Mouse (Mus musculus): ENCODE measurements around the gene Tprg. TPM values are rescaled to one million over a fixed set of nuclear protein-coding genes. Genes with fewer than 3 reads are reported as not detected.

Tprg gene
- polyA plus RNA-seq, 1 experiment = not detected

DNA sequence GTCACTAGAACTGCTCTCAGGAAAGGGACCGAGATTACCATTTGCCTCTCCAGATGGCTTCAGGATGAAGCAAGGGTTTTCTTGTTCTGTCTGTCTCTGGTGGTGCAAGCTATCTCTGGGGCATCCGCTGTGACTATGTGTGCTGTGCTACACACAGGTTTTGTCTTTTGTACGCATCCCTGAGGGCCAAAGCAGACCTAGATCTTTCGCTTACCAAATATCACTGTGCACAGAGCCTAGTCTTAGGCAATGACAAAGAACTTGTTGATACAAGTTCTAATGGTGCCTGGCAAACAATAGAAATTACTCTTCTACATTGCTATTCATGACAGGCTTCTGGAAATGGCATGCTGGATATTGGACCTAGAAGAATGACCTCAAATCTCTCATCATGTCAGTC, 16.0 kb downstream of the Tprg start:
- no peak for TF ChIP-seq POLR2A (IDR thresholded peaks at IDR 0.05; ENCODE audit: insufficient read depth, low read depth, low read length)
- TF ChIP-seq CTCF (IDR thresholded peaks at IDR 0.05; ENCODE audit: insufficient read depth, low read depth, low read length) = no peak
- Histone ChIP-seq H3K4me1 (ENCODE audit: control insufficient read depth, insufficient read depth, low read length) (no peaks in the 10 kb centered on the region), H3K4me3 (ENCODE audit: insufficient read depth, low read depth, low read length) (no peak overlapping the region), H3K27ac (ENCODE audit: insufficient read depth, low read depth, low read length) (no peak overlapping the region)
- WGBS = 96% methylated on average over 4 of the region's 4 CpGs

DNA sequence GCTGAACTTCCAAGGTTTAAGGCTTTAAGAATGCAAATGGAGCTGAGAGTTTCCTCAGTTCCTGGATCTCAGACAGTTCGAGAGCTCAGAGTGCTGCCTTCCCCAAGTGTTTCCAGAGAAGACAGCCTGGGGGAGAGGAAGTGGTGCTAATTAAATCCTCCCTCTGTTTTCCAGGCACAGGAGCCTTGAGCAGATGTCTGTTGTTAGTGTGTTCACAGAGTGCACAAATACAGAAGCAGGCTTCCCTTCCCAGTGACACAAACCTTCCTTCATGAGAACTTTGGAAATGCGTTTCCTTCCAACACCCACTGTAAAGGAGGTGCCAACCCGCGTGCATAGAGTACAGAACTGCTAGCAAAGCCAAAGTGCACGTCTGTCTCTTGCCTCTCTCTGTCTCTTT, 27.4 kb downstream of the Tprg start:
- Histone ChIP-seq H3K4me1 (ENCODE audit: control insufficient read depth, insufficient read depth, low read length) (peaks cover 6% of the 10 kb centered on the region), H3K27ac (ENCODE audit: insufficient read depth, low read depth, low read length) (peak overlapping the region; percentile 45; the same call in 1 of the 2 replicates), H3K4me3 (ENCODE audit: insufficient read depth, low read depth, low read length) (no peak overlapping the region)
- TF ChIP-seq POLR2A (IDR thresholded peaks at IDR 0.05; ENCODE audit: insufficient read depth, low read depth, low read length) (no peak), CTCF (IDR thresholded peaks at IDR 0.05; ENCODE audit: insufficient read depth, low read depth, low read length) (no peak)
- WGBS = 28% methylated on average over 5 of the region's 5 CpGs

DNA sequence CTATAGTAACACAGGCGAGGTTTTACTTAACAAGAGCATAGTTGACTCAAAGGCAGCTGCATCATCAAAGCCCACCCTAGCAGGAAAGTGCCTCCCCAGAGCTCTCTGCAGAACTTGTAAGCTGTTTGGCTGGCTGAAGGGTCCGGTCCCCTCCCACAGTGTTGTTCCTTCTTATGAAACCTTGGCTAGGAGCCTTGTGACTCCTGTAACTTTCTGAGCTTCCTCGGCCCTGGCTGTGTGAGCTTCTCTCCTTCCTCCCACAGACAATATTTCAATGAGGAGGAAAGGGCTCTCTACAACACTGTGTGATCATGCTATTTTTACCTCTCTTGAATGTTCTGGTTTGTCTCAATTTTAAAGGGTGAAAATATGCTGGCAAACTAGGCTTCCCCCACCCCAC, 28.5 kb downstream of the Tprg start:
- no peak overlapping the region for H3K4me3 ChIP-seq (ENCODE audit: insufficient read depth, low read depth, low read length)
- H3K4me1 ChIP-seq (ENCODE audit: control insufficient read depth, insufficient read depth, low read length) = peaks cover 6% of the 10 kb centered on the region
- no peak overlapping the region; the same call in 1 of the 2 replicates for H3K27ac ChIP-seq (ENCODE audit: insufficient read depth, low read depth, low read length)
- WGBS = 32% methylated on average over 3 of the region's 3 CpGs
- TF ChIP-seq CTCF (IDR thresholded peaks at IDR 0.05; ENCODE audit: insufficient read depth, low read depth, low read length) (no peak), POLR2A (IDR thresholded peaks at IDR 0.05; ENCODE audit: insufficient read depth, low read depth, low read length) (no peak)

DNA sequence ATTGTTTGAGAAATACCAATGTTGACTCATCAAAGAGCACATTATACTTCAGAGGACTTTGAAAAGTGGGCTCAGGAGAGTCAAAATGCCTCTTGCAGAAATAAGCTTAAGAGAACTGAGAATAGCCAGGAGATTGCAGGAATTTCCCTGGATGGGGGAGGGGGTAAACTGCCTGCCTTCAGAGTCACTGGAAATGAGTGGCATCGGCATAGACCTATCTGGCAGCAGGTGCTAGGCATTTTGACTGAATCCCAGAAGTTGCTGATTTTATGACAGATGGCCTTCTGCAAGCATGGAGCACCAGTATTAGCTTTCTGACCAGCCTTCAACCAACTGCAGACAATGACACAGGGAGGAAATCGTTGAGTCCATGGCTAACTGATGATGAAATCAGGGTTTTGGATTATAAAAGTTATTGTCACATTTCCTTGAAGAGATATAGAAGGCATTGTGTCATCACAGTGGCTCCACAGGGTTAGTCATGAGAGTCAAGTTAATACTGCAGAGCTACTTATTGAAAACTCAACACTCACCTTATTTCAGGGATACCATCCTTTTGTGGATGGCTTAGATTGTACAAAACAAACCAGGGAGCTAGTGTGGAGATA, 39.1 kb downstream of the Tprg start:
- no peak for TF ChIP-seq CTCF (IDR thresholded peaks at IDR 0.05; ENCODE audit: insufficient read depth, low read depth, low read length)
- Histone ChIP-seq H3K4me3 (ENCODE audit: insufficient read depth, low read depth, low read length) (no peak overlapping the region), H3K4me1 (ENCODE audit: control insufficient read depth, insufficient read depth, low read length) (no peaks in the 10 kb centered on the region), H3K27ac (ENCODE audit: insufficient read depth, low read depth, low read length) (no peak overlapping the region)
- WGBS = 92% methylated on average over 2 of the region's 2 CpGs

DNA sequence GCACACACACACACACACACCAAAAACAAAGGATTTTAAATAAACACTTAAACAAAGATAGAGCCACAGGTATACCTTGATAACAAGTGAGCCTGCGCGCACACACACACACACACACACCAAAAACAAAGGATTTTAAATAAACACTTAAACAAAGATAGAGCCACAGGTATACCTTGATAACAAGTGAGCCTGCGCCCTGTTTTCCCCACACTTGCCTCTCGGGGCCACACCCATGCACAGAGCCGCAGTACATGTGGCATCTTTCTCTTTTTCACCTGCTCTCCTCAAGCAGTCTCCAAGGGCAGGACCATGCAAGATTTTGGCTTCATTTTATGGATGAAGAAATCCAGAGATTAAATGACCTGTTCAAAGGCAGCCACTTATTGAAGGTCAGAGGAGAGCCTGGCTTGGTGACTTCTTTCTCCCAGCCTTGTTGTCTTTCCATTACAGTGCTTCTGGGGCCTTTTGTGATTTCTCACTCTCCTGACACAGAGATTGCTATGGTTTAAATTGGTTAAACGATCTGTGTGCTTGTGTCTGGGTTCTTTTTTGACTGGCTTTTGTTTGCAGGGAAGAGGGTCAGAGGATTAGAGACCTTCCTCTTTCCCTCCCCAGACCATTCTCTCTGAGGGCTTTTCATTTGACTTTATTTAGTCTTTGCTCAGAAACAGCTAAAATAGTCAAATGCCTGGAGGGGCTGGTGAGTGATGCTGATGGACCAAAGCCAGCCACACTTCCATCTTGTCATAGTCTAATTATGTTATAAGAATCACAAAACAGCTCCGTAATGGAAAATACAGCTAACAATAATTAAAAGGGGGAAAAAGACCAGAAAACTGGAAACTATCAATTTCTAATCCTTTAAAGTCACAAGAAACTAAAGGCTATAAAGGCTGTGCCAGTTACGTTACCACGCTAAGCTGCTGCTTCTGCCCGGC, 46.9 kb downstream of the Tprg start:
- Histone ChIP-seq H3K4me3 (ENCODE audit: insufficient read depth, low read depth, low read length) (no peak overlapping the region), H3K4me1 (ENCODE audit: control insufficient read depth, insufficient read depth, low read length) (no peaks in the 10 kb centered on the region), H3K27ac (ENCODE audit: insufficient read depth, low read depth, low read length) (no peak overlapping the region)
- 85% methylated on average over 10 of the region's 10 CpGs for WGBS
- TF ChIP-seq CTCF (IDR thresholded peaks at IDR 0.05; ENCODE audit: insufficient read depth, low read depth, low read length) (no peak), POLR2A (IDR thresholded peaks at IDR 0.05; ENCODE audit: insufficient read depth, low read depth, low read length) (no peak)

DNA sequence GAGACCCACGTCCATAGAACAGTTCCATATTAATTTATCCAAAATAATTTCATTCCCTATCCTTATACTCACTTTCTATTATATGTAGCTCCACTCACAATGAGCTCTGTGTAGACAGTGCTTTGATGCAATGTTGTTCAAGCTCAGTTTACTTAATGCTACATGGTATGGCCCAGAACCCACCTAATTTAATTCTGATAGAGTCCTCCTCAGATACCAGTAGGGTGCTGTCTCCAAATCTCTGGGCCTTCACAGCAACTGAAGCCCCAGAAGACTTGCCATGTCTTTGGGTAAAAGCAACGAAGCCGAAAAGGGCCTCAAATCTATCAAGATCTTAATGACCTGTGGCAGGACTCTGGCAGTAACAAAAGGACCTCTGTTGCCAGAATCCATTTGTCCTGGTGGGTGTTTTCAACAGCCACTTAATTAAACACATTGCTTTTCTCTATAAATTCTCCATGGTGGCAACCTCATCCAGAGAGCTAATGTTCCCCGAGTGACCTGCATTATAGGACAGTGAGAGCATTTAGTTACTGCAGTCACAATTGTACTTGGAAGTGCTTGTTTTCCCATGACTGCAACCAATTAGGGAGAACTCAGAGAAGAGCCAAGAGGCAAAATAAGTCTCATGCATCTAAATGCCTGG, 48.6 kb downstream of the Tprg start:
- no peak overlapping the region for H3K27ac ChIP-seq (ENCODE audit: insufficient read depth, low read depth, low read length)
- 81% methylated on average over 4 of the region's 4 CpGs for WGBS
- TF ChIP-seq POLR2A (IDR thresholded peaks at IDR 0.05; ENCODE audit: insufficient read depth, low read depth, low read length) = no peak
- no peak for TF ChIP-seq CTCF (IDR thresholded peaks at IDR 0.05; ENCODE audit: insufficient read depth, low read depth, low read length)
- no peaks in the 10 kb centered on the region for H3K4me1 ChIP-seq (ENCODE audit: control insufficient read depth, insufficient read depth, low read length)
- H3K4me3 ChIP-seq (ENCODE audit: insufficient read depth, low read depth, low read length) = no peak overlapping the region

DNA sequence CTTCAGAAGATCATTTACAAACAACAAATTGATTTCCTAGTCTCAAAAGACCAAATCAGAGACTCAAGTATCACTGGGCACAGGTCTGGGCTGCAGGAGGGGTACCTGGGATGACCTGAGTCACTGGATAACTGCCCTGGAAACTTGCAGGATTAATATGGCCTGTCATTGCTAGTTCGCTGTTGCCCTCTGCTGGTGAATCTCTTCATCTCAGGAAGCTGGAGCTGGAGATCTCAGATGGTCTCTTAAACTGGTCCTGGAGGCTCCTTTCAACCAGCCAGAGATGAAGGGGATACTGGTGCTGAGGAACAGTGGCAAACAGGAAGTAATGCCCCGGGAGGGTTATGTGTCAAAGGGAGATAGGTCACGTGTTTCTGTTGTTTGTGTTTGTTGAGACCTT, 63.0 kb downstream of the Tprg start:
- Histone ChIP-seq H3K4me1 (ENCODE audit: control insufficient read depth, insufficient read depth, low read length) (no peaks in the 10 kb centered on the region), H3K4me3 (ENCODE audit: insufficient read depth, low read depth, low read length) (no peak overlapping the region), H3K27ac (ENCODE audit: insufficient read depth, low read depth, low read length) (no peak overlapping the region)
- WGBS = 5% methylated on average over 3 of the region's 3 CpGs
- TF ChIP-seq POLR2A (IDR thresholded peaks at IDR 0.05; ENCODE audit: insufficient read depth, low read depth, low read length) (no peak), CTCF (IDR thresholded peaks at IDR 0.05; ENCODE audit: insufficient read depth, low read depth, low read length) (0 out of 2 replicates have a peak, but pooled peaks have one; percentile 25)

DNA sequence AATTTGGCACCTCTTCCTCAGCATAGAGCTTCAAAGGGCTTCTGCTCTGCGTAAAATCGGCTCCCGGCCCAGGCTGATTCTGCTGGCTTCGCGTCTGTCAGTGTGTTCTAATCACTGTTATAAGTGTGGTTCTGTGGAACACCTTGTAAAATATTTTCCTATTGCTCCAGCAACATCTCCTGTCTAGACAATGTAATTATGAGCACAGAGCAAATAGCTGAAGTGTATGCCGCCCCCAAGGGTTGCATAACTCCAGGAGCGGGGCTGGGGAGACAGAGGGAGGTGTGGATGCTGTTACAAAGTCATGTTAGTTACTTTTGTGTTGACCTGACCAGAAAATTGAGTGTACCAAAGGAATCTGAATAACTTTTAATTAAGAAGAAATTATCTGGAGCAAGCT, 81.2 kb downstream of the Tprg start:
- H3K4me3 ChIP-seq (ENCODE audit: insufficient read depth, low read depth, low read length) = no peak overlapping the region
- TF ChIP-seq POLR2A (IDR thresholded peaks at IDR 0.05; ENCODE audit: insufficient read depth, low read depth, low read length) = no peak
- H3K27ac ChIP-seq (ENCODE audit: insufficient read depth, low read depth, low read length) = no peak overlapping the region
- H3K4me1 ChIP-seq (ENCODE audit: control insufficient read depth, insufficient read depth, low read length) = peaks cover 3% of the 10 kb centered on the region; the same call in 1 of the 2 replicates
- 68% methylated on average over 7 of the region's 7 CpGs for WGBS

DNA sequence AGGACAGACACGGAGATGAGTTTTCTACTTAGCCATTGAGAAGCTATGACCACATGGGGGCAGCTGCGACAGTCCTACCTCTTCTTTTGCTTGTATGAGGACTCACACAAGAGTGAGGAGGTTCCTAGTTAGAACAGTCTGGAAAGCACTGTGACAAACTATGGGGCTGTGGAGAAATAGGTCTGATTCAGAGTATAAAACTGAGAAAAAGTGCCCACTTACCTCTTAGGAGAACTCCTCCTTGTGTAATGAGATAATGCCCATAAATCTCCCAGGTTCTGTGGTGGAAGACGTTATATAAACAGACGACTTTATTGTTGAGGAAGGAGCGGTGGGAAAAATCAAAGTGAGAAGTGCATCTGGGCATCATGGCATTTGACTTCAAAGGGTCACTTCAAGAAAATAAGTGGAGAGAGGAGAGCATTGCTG, 83.4 kb downstream of the Tprg start:
- no peak overlapping the region for H3K27ac ChIP-seq (ENCODE audit: insufficient read depth, low read depth, low read length)
- no peak overlapping the region for H3K4me3 ChIP-seq (ENCODE audit: insufficient read depth, low read depth, low read length)
- TF ChIP-seq CTCF (IDR thresholded peaks at IDR 0.05; ENCODE audit: insufficient read depth, low read depth, low read length) (no peak), POLR2A (IDR thresholded peaks at IDR 0.05; ENCODE audit: insufficient read depth, low read depth, low read length) (no peak)
- 74% methylated on average over 5 of the region's 5 CpGs for WGBS
- peaks cover 3% of the 10 kb centered on the region; the same call in 1 of the 2 replicates for H3K4me1 ChIP-seq (ENCODE audit: control insufficient read depth, insufficient read depth, low read length)
